Mouse (Mus musculus): ENCODE results near the gene Olfr653. TPM values are rescaled to one million over a fixed set of nuclear protein-coding genes. Genes with fewer than 3 reads are reported as not detected.

The Olfr653 gene
- total and polyA plus RNA-seq, 2 experiments, result not detected

GRCm38 (mm10) chr7:104624494-104624893, 47.4 kb downstream of the Olfr653 start, which contains the start of gene Olfr657:
Gene Olfr657 (plus strand): TSS chr7:104624794.
- Histone ChIP-seq H3K79me2 (ENCODE audit: control insufficient read depth, insufficient read depth, low read length) (no peaks in the 10 kb centered on the region), H3K4me1 (ENCODE audit: control insufficient read depth, insufficient read depth, low read length) (no peaks in the 10 kb centered on the region), H3K9ac (ENCODE audit: low read depth, low read length) (no peak within 1 kb of the TSS), H3K36me3 (ENCODE audit: control insufficient read depth, insufficient read depth, low read length) (no peaks in the 10 kb centered on the region), H3K27me3 (ENCODE audit: control insufficient read depth, insufficient read depth, low read length) (no peaks in the 10 kb centered on the region), H3K27ac (replicated peaks; ENCODE audit: insufficient read depth, low read depth, low read length) (no peak within 1 kb of the TSS), H3K4me3 (ENCODE audit: insufficient read depth, low read depth, low read length) (no peak within 1 kb of the TSS)
- no peak for DNase-seq (ENCODE audit: extremely low read depth, low read depth, low spot score)
- no peak for TF ChIP-seq POLR2A (IDR thresholded peaks at IDR 0.05; ENCODE audit: extremely low read depth, insufficient read depth, low read length)
- TF ChIP-seq CTCF (IDR thresholded peaks at IDR 0.05; ENCODE audit: low read depth, low read length), result no peak

Other genes with a start within 250 kb of the Olfr653 start
- 0.09 TPM in 1 of 2 replicates, not detected in the other for gene Trim34b, start 247.8 kb upstream of the Olfr653 start, total RNA-seq (2014; rRNA removed)
- gene Trim34b, start 247.8 kb upstream of the Olfr653 start, polyA plus RNA-seq (2012; rRNA removed), result 0.76 and 1.3 TPM in 2 replicates
- 6.7 and 12.4 TPM in 2 replicates for gene Trim12c, start 224.0 kb upstream of the Olfr653 start, total RNA-seq (2014; rRNA removed)
- gene Trim12c, start 224.0 kb upstream of the Olfr653 start, polyA plus RNA-seq (2012; rRNA removed), result 2.7 and 2.8 TPM in 2 replicates
- gene Trim30b, start 207.4 kb upstream of the Olfr653 start, total RNA-seq (2014; rRNA removed), result 0.47 and 0.74 TPM in 2 replicates
- gene Trim30b, start 207.4 kb upstream of the Olfr653 start, polyA plus RNA-seq (2012; rRNA removed), result 0.06 TPM in 1 of 2 replicates, not detected in the other
- gene Trim30c, start 176.5 kb upstream of the Olfr653 start, total RNA-seq (2014; rRNA removed), result 0.54 and 1.3 TPM in 2 replicates
- gene Trim30c, start 176.5 kb upstream of the Olfr653 start, polyA plus RNA-seq (2012; rRNA removed), result 0.13 TPM in 1 of 2 replicates, not detected in the other
- gene Trim30a, start 112.1 kb upstream of the Olfr653 start, total RNA-seq (2014; rRNA removed), result 8.1 and 9.4 TPM in 2 replicates
- 0.90 and 1.5 TPM in 2 replicates for gene Trim30a, start 112.1 kb upstream of the Olfr653 start, polyA plus RNA-seq (2012; rRNA removed)
- 6.2 and 8.9 TPM in 2 replicates for gene Trim30d, start 69.5 kb upstream of the Olfr653 start, total RNA-seq (2014; rRNA removed)
- 0.42 and 1.2 TPM in 2 replicates for gene Trim30d, start 69.5 kb upstream of the Olfr653 start, polyA plus RNA-seq (2012; rRNA removed)
- not detected in 2 replicates for gene Olfr651, start 27.2 kb upstream of the Olfr653 start, total RNA-seq (2014; rRNA removed)
- not detected in 2 replicates for gene Olfr651, start 27.2 kb upstream of the Olfr653 start, polyA plus RNA-seq (2012; rRNA removed)
- gene Olfr652, start 16.4 kb upstream of the Olfr653 start, total RNA-seq (2014; rRNA removed), result not detected in 2 replicates
- not detected in 2 replicates for gene Olfr652, start 16.4 kb upstream of the Olfr653 start, polyA plus RNA-seq (2012; rRNA removed)
- not detected in 2 replicates for gene Olfr654, start 9.7 kb downstream of the Olfr653 start, total RNA-seq (2014; rRNA removed)
- gene Olfr654, start 9.7 kb downstream of the Olfr653 start, polyA plus RNA-seq (2012; rRNA removed), result not detected in 2 replicates
- gene Olfr655, start 24.5 kb downstream of the Olfr653 start, total RNA-seq (2014; rRNA removed), result not detected in 2 replicates
- not detected in 2 replicates for gene Olfr655, start 24.5 kb downstream of the Olfr653 start, polyA plus RNA-seq (2012; rRNA removed)
- gene Olfr656, start 36.6 kb downstream of the Olfr653 start, total RNA-seq (2014; rRNA removed), result not detected in 2 replicates
- gene Olfr656, start 36.6 kb downstream of the Olfr653 start, polyA plus RNA-seq (2012; rRNA removed), result not detected in 2 replicates
- gene Olfr657, start 47.5 kb downstream of the Olfr653 start, total RNA-seq (2014; rRNA removed), result not detected in 2 replicates
- gene Olfr657, start 47.5 kb downstream of the Olfr653 start, polyA plus RNA-seq (2012; rRNA removed), result not detected in 2 replicates
- not detected in 2 replicates for gene Olfr658, start 70.0 kb downstream of the Olfr653 start, total RNA-seq (2014; rRNA removed)
- not detected in 2 replicates for gene Olfr658, start 70.0 kb downstream of the Olfr653 start, polyA plus RNA-seq (2012; rRNA removed)
- not detected in 2 replicates for gene Olfr659, start 89.4 kb downstream of the Olfr653 start, total RNA-seq (2014; rRNA removed)
- not detected in 2 replicates for gene Olfr659, start 89.4 kb downstream of the Olfr653 start, polyA plus RNA-seq (2012; rRNA removed)
- gene Olfr661, start 109.2 kb downstream of the Olfr653 start, total RNA-seq (2014; rRNA removed), result not detected in 2 replicates
- gene Olfr661, start 109.2 kb downstream of the Olfr653 start, polyA plus RNA-seq (2012; rRNA removed), result not detected in 2 replicates
- not detected in 2 replicates for gene Usp17le, start 200.2 kb downstream of the Olfr653 start, total RNA-seq (2014; rRNA removed)
- gene Usp17le, start 200.2 kb downstream of the Olfr653 start, polyA plus RNA-seq (2012; rRNA removed), result not detected in 2 replicates